Mouse (Mus musculus): ENCODE results near the gene Trappc2.

Gene Trappc2

GRCm38 (mm10) chrX:166440036-166440615, at the start of gene Trappc2:
Gene Trappc2, plus strand, starts transcription at chrX:166440574.
- Histone ChIP-seq H3K4me1 (replicated peaks; ENCODE audit: low read depth, low read length) (peaks cover 11% of the 10 kb centered on the region; the same call in 1 of the 2 replicates), H3K27me3 (ENCODE audit: insufficient read depth, low read length) (no peaks in the 10 kb centered on the region), H3K36me3 (ENCODE audit: insufficient read depth, low read length) (peaks cover 29% of the 10 kb centered on the region), H3K9me3 (ENCODE audit: low read length) (no peaks in the 10 kb centered on the region), H3K4me3 (replicated peaks; ENCODE audit: low read length) (peak within 1 kb of the TSS; percentile 85)
- TF ChIP-seq POU5F1 (IDR thresholded peaks at IDR 0.05; ENCODE audit: borderline replicate concordance, low read length), result no peak
- no peak for TF ChIP-seq CTCF (conservative IDR thresholded peaks at IDR 0.05; ENCODE audit: low read length)
- TF ChIP-seq NANOG (IDR thresholded peaks at IDR 0.05; ENCODE audit: borderline replicate concordance, low read length), result no peak

GRCm38 (mm10) chrX:166393753-166394152, 46.6 kb upstream of the Trappc2 start:
- no peak for TF ChIP-seq POU5F1 (IDR thresholded peaks at IDR 0.05; ENCODE audit: borderline replicate concordance, low read length)
- no peak for TF ChIP-seq NANOG (IDR thresholded peaks at IDR 0.05; ENCODE audit: borderline replicate concordance, low read length)
- TF ChIP-seq CTCF (conservative IDR thresholded peaks at IDR 0.05; ENCODE audit: low read length), result peak; percentile 42
- Histone ChIP-seq H3K36me3 (ENCODE audit: insufficient read depth, low read length) (peaks cover 22% of the 10 kb centered on the region), H3K4me3 (replicated peaks; ENCODE audit: low read length) (no peak overlapping the region), H3K9me3 (ENCODE audit: low read length) (no peaks in the 10 kb centered on the region), H3K4me1 (replicated peaks; ENCODE audit: low read depth, low read length) (no peaks in the 10 kb centered on the region), H3K27me3 (ENCODE audit: insufficient read depth, low read length) (no peaks in the 10 kb centered on the region)

GRCm38 (mm10) chrX:166407865-166408264, 32.5 kb upstream of the Trappc2 start:
- peaks cover 71% of the 10 kb centered on the region for H3K36me3 ChIP-seq (ENCODE audit: insufficient read depth, low read length)

GRCm38 (mm10) chrX:166416196-166416595, 24.2 kb upstream of the Trappc2 start:
- H3K9me3 ChIP-seq (ENCODE audit: low read length), result no peaks in the 10 kb centered on the region

More at GRCm38 (mm10) chrX:166407865-166408264, 32.5 kb upstream of the Trappc2 start:
- Histone ChIP-seq H3K27me3 (ENCODE audit: insufficient read depth, low read length) (no peaks in the 10 kb centered on the region), H3K4me3 (replicated peaks; ENCODE audit: low read length) (no peak overlapping the region), H3K9me3 (ENCODE audit: low read length) (no peaks in the 10 kb centered on the region), H3K4me1 (replicated peaks; ENCODE audit: low read depth, low read length) (no peaks in the 10 kb centered on the region)
- no peak for TF ChIP-seq CTCF (conservative IDR thresholded peaks at IDR 0.05; ENCODE audit: low read length)
- no peak for TF ChIP-seq POU5F1 (IDR thresholded peaks at IDR 0.05; ENCODE audit: borderline replicate concordance, low read length)
- no peak for TF ChIP-seq NANOG (IDR thresholded peaks at IDR 0.05; ENCODE audit: borderline replicate concordance, low read length)

GRCm38 (mm10) chrX:166434812-166435211, 5.6 kb upstream of the Trappc2 start:
- Histone ChIP-seq H3K9me3 (ENCODE audit: low read length) (no peaks in the 10 kb centered on the region), H3K36me3 (ENCODE audit: insufficient read depth, low read length) (peaks cover 42% of the 10 kb centered on the region), H3K4me1 (replicated peaks; ENCODE audit: low read depth, low read length) (peaks cover 11% of the 10 kb centered on the region; the same call in 1 of the 2 replicates), H3K4me3 (replicated peaks; ENCODE audit: low read length) (no peak overlapping the region), H3K27me3 (ENCODE audit: insufficient read depth, low read length) (no peaks in the 10 kb centered on the region)
- no peak for TF ChIP-seq NANOG (IDR thresholded peaks at IDR 0.05; ENCODE audit: borderline replicate concordance, low read length)
- no peak for TF ChIP-seq POU5F1 (IDR thresholded peaks at IDR 0.05; ENCODE audit: borderline replicate concordance, low read length)
- TF ChIP-seq CTCF (conservative IDR thresholded peaks at IDR 0.05; ENCODE audit: low read length), result no peak

More at GRCm38 (mm10) chrX:166416196-166416595, 24.2 kb upstream of the Trappc2 start:
- peaks cover 8% of the 10 kb centered on the region for H3K36me3 ChIP-seq (ENCODE audit: insufficient read depth, low read length)
- H3K27me3 ChIP-seq (ENCODE audit: insufficient read depth, low read length), result no peaks in the 10 kb centered on the region
- H3K4me1 ChIP-seq (replicated peaks; ENCODE audit: low read depth, low read length), result no peaks in the 10 kb centered on the region
- no peak overlapping the region for H3K4me3 ChIP-seq (replicated peaks; ENCODE audit: low read length)
- TF ChIP-seq POU5F1 (IDR thresholded peaks at IDR 0.05; ENCODE audit: borderline replicate concordance, low read length), result no peak
- TF ChIP-seq NANOG (IDR thresholded peaks at IDR 0.05; ENCODE audit: borderline replicate concordance, low read length), result no peak
- peak; percentile 59 for TF ChIP-seq CTCF (conservative IDR thresholded peaks at IDR 0.05; ENCODE audit: low read length)

- Histone ChIP-seq H3K4me1 (replicated peaks; ENCODE audit: low read depth, low read length) (peaks cover 11% of the 10 kb centered on the region; the same call in 1 of the 2 replicates), H3K27me3 (ENCODE audit: insufficient read depth, low read length) (no peaks in the 10 kb centered on the region)
- no peak for TF ChIP-seq CTCF (conservative IDR thresholded peaks at IDR 0.05; ENCODE audit: low read length)
- TF ChIP-seq NANOG (IDR thresholded peaks at IDR 0.05; ENCODE audit: borderline replicate concordance, low read length), result no peak
- no peak for TF ChIP-seq POU5F1 (IDR thresholded peaks at IDR 0.05; ENCODE audit: borderline replicate concordance, low read length)
Observed at GRCm38 (mm10) chrX:166440616-166441063, 266 bp downstream of the Trappc2 start, which contains the start of gene Ofd1. Gene Ofd1, minus strand, starts transcription at chrX:166440704.

GRCm38 (mm10) chrX:166444552-166444951, 4.2 kb downstream of the Trappc2 start:
- H3K36me3 ChIP-seq (ENCODE audit: insufficient read depth, low read length), result no peaks in the 10 kb centered on the region; the same call in 1 of the 2 replicates
- H3K27me3 ChIP-seq (ENCODE audit: insufficient read depth, low read length), result no peaks in the 10 kb centered on the region
- peaks cover 2% of the 10 kb centered on the region; the same call in 1 of the 2 replicates for H3K4me1 ChIP-seq (replicated peaks; ENCODE audit: low read depth, low read length)
- TF ChIP-seq CTCF (conservative IDR thresholded peaks at IDR 0.05; ENCODE audit: low read length) (no peak), POU5F1 (IDR thresholded peaks at IDR 0.05; ENCODE audit: borderline replicate concordance, low read length) (no peak), NANOG (IDR thresholded peaks at IDR 0.05; ENCODE audit: borderline replicate concordance, low read length) (no peak)
- H3K9me3 ChIP-seq (ENCODE audit: low read length), result no peaks in the 10 kb centered on the region
- no peak overlapping the region for H3K4me3 ChIP-seq (replicated peaks; ENCODE audit: low read length)

More at GRCm38 (mm10) chrX:166440616-166441063, 266 bp downstream of the Trappc2 start, which contains the start of gene Ofd1:
- H3K9me3 ChIP-seq (ENCODE audit: low read length), result no peaks in the 10 kb centered on the region
- H3K4me3 ChIP-seq (replicated peaks; ENCODE audit: low read length), result peak within 1 kb of the TSS; percentile 85
- peaks cover 24% of the 10 kb centered on the region for H3K36me3 ChIP-seq (ENCODE audit: insufficient read depth, low read length)

- Histone ChIP-seq H3K27me3 (ENCODE audit: insufficient read depth, low read length) (no peaks in the 10 kb centered on the region), H3K36me3 (ENCODE audit: insufficient read depth, low read length) (peaks cover 33% of the 10 kb centered on the region), H3K4me1 (replicated peaks; ENCODE audit: low read depth, low read length) (no peaks in the 10 kb centered on the region), H3K4me3 (replicated peaks; ENCODE audit: low read length) (no peak overlapping the region), H3K9me3 (ENCODE audit: low read length) (no peaks in the 10 kb centered on the region)
- TF ChIP-seq POU5F1 (IDR thresholded peaks at IDR 0.05; ENCODE audit: borderline replicate concordance, low read length), result no peak
- no peak for TF ChIP-seq NANOG (IDR thresholded peaks at IDR 0.05; ENCODE audit: borderline replicate concordance, low read length)
- TF ChIP-seq CTCF (conservative IDR thresholded peaks at IDR 0.05; ENCODE audit: low read length), result no peak
Observed at GRCm38 (mm10) chrX:166453532-166453931, 13.2 kb downstream of the Trappc2 start.
